Mouse (Mus musculus): Measurements from ENCODE around the gene Dnajc13. TPM values are rescaled to one million over a fixed set of nuclear protein-coding genes. Genes with fewer than 3 reads are reported as not detected.
A peak's percentile ranks its signal among the peaks of the same experiment; 100 is the strongest.

Gene Dnajc13
- total and polyA plus RNA-seq, 2 experiments from 2014 or later = 15.2 to 44.5 TPM

DNA sequence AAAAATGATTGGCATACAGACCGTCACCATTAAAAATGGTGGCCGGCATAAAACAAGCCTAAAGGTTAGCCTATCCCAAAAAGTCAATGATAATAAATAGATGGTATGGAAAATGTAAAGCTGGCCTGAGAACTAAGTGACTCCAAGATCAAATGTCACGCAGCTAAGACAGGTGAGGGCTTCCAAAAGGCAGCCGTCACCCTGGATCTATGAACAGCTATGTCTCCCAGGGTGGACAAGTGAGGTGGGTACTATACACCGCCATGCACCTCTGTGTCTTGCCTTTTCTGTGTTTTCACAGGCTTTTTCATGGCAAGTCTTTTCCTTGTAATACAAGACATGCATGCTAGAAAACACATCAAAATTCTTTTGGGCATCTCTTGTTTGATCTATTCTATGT is 73.1 kb downstream of the Dnajc13 start:
- DNase-seq (ENCODE audit: low spot score) (no peak), ATAC-seq (no peak)
- H3K4me1 ChIP-seq (ENCODE audit: insufficient read depth, low read length) = no peaks in the 10 kb centered on the region
- H3K27me3 ChIP-seq (ENCODE audit: insufficient read depth, low read length) = no peaks in the 10 kb centered on the region
- H3K27ac ChIP-seq = no peak overlapping the region
- H3K4me3 ChIP-seq (ENCODE audit: low read length) = no peak overlapping the region
- H3K4me2 ChIP-seq (ENCODE audit: low read depth, low read length) = no peak overlapping the region
- over 99% methylated on average over 5 of the region's 5 CpGs for WGBS
- H3K36me3 ChIP-seq (ENCODE audit: insufficient read depth, low read length) = peaks cover 42% of the 10 kb centered on the region
- H3K9me3 ChIP-seq (ENCODE audit: low read length) = no peaks in the 10 kb centered on the region
- H3K9ac ChIP-seq (replicated peaks; ENCODE audit: low read length) = no peak overlapping the region
- TF ChIP-seq CTCF (IDR thresholded peaks at IDR 0.05; ENCODE audit: low read depth) = no peak

DNA sequence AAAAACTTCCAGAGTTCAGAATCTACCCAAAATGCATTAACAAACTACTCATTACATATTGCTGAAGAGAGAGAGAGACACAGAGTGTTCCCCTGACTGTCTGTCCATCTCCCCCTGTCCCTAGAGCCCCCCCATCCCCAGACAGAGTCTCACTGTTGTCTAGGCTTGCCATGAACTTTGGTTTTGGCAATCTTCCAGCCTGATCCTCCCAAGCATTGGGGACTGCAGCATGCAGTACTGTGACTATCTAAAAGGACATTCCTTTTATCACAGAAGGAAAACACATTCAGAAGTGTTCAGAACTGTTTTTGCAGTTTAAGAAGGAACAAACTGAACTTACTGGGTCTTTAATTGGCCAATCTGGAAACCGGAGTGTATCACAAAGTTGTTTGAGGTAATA is 74.0 kb downstream of the Dnajc13 start:
- Histone ChIP-seq H3K27ac (no peak overlapping the region), H3K4me3 (ENCODE audit: low read length) (no peak overlapping the region), H3K36me3 (ENCODE audit: insufficient read depth, low read length) (peaks cover 35% of the 10 kb centered on the region), H3K4me1 (ENCODE audit: insufficient read depth, low read length) (no peaks in the 10 kb centered on the region), H3K4me2 (ENCODE audit: low read depth, low read length) (no peak overlapping the region), H3K27me3 (ENCODE audit: insufficient read depth, low read length) (no peaks in the 10 kb centered on the region), H3K9ac (replicated peaks; ENCODE audit: low read length) (no peak overlapping the region), H3K9me3 (ENCODE audit: low read length) (no peaks in the 10 kb centered on the region)
- TF ChIP-seq CTCF (IDR thresholded peaks at IDR 0.05; ENCODE audit: low read depth) = no peak
- ATAC-seq (no peak), DNase-seq (ENCODE audit: low spot score) (peak; percentile 27)
- WGBS = 86% methylated on average over 1 of the region's 1 CpGs

DNA sequence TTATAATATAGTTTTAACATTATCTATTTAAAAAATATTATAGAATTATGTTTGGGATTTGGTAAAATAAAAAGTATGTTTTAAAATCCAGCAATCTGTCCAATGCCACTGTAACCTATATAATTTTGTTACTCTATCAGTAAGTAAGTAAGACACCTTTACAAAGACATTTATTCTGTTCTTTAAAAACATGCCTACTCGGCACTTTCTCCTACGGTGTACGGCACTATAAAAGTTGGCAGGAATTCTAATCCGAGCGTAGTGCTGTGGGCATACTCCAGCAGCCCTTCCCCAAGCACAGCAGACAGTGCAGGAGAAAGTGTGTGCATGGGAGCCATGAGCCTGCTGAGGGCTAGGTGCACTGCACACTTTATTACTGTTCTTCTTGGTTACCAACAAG is 75.7 kb downstream of the Dnajc13 start:
- no peak overlapping the region for H3K4me2 ChIP-seq (ENCODE audit: low read depth, low read length)
- WGBS = 89% methylated on average over 5 of the region's 5 CpGs
- H3K27ac ChIP-seq = no peak overlapping the region
- no peaks in the 10 kb centered on the region for H3K27me3 ChIP-seq (ENCODE audit: insufficient read depth, low read length)
- no peak overlapping the region for H3K9ac ChIP-seq (replicated peaks; ENCODE audit: low read length)
- H3K9me3 ChIP-seq (ENCODE audit: low read length) = no peaks in the 10 kb centered on the region
- no peak overlapping the region for H3K4me3 ChIP-seq (ENCODE audit: low read length)
- H3K4me1 ChIP-seq (ENCODE audit: insufficient read depth, low read length) = no peaks in the 10 kb centered on the region
- no peak for ATAC-seq
- no peak for DNase-seq (ENCODE audit: low spot score)
- no peak for TF ChIP-seq CTCF (IDR thresholded peaks at IDR 0.05; ENCODE audit: low read depth)
- H3K36me3 ChIP-seq (ENCODE audit: insufficient read depth, low read length) = peaks cover 35% of the 10 kb centered on the region

DNA sequence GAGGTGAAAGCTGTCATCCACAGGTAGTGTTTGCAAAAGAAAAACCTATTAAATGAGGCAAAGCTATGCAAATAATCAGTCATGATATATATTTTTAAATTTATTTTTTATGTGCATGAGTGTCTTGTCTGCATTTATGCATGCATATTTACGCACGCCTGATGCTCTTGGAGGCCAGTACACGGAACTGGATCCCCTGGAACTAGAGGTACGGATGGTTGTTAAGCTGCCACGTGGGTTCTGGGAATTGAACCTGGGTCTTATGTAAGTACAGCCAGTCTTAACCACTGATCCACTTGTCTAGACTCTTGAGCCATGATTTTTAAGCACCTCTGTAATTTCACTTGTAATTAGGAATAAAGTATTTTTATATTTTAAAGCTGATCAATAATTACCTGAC is 79.5 kb downstream of the Dnajc13 start:
- Histone ChIP-seq H3K9me3 (ENCODE audit: low read length) (no peaks in the 10 kb centered on the region), H3K9ac (replicated peaks; ENCODE audit: low read length) (no peak overlapping the region), H3K4me2 (ENCODE audit: low read depth, low read length) (no peak overlapping the region), H3K27me3 (ENCODE audit: insufficient read depth, low read length) (no peaks in the 10 kb centered on the region), H3K4me3 (ENCODE audit: low read length) (no peak overlapping the region), H3K27ac (no peak overlapping the region), H3K36me3 (ENCODE audit: insufficient read depth, low read length) (peaks cover 47% of the 10 kb centered on the region), H3K4me1 (ENCODE audit: insufficient read depth, low read length) (no peaks in the 10 kb centered on the region)
- DNase-seq (ENCODE audit: low spot score) (no peak), ATAC-seq (no peak)
- TF ChIP-seq CTCF (IDR thresholded peaks at IDR 0.05; ENCODE audit: low read depth) = no peak
- 93% methylated on average over 5 of the region's 5 CpGs for WGBS

DNA sequence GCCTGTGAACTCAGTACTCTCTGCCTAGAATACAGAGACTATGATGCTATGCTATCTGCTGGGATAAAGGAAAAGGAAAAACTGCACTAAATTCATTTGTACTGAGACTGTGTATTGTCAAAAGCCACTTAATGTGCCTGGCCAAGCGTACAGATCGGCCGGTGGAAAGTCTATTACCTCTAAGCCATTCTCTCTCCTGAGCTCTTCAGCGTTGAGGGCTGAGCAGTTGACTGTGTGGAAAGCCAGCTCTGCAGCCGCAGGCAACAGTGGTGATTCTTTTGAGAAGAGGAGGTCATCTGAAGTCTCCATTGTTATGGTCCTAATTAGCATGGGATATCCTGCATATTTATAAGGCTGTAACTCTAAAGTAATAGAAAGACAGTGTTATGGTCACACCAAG is 80.4 kb downstream of the Dnajc13 start:
- ATAC-seq (no peak), DNase-seq (ENCODE audit: low spot score) (no peak)
- Histone ChIP-seq H3K4me1 (ENCODE audit: insufficient read depth, low read length) (no peaks in the 10 kb centered on the region), H3K4me3 (ENCODE audit: low read length) (no peak overlapping the region), H3K27me3 (ENCODE audit: insufficient read depth, low read length) (no peaks in the 10 kb centered on the region), H3K9ac (replicated peaks; ENCODE audit: low read length) (no peak overlapping the region), H3K4me2 (ENCODE audit: low read depth, low read length) (no peak overlapping the region), H3K36me3 (ENCODE audit: insufficient read depth, low read length) (peaks cover 51% of the 10 kb centered on the region), H3K27ac (no peak overlapping the region), H3K9me3 (ENCODE audit: low read length) (no peaks in the 10 kb centered on the region)
- 23% methylated on average over 5 of the region's 5 CpGs for WGBS
- TF ChIP-seq CTCF (IDR thresholded peaks at IDR 0.05; ENCODE audit: low read depth) = no peak

DNA sequence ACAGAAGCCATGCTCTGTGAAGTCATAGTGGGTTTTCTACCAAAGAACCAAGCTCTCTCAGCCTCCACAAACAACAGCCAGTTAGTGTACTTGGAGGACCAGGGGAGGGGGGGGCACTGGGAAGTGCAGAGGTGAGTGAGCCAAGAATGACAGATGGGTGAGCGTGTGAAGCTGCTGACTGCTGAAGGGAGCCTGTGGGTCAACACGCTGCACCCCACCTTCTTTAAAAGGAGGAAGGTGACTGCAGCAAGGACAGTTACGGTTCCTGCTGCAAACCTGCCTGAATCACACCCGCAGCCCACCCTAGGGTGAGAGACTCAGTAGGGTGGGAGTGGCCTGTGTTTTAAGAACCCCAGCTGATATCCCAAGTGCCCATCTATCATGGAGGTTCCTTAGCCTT is 81.1 kb downstream of the Dnajc13 start:
- H3K27me3 ChIP-seq (ENCODE audit: insufficient read depth, low read length) = no peaks in the 10 kb centered on the region
- no peak overlapping the region for H3K4me2 ChIP-seq (ENCODE audit: low read depth, low read length)
- peaks cover 55% of the 10 kb centered on the region for H3K36me3 ChIP-seq (ENCODE audit: insufficient read depth, low read length)
- no peaks in the 10 kb centered on the region for H3K4me1 ChIP-seq (ENCODE audit: insufficient read depth, low read length)
- H3K9ac ChIP-seq (replicated peaks; ENCODE audit: low read length) = no peak overlapping the region
- H3K27ac ChIP-seq = no peak overlapping the region
- H3K4me3 ChIP-seq (ENCODE audit: low read length) = no peak overlapping the region
- 78% methylated on average over 4 of the region's 4 CpGs for WGBS
- DNase-seq (ENCODE audit: low spot score) = no peak
- no peak for ATAC-seq
- H3K9me3 ChIP-seq (ENCODE audit: low read length) = no peaks in the 10 kb centered on the region
- TF ChIP-seq CTCF (IDR thresholded peaks at IDR 0.05; ENCODE audit: low read depth) = no peak

DNA sequence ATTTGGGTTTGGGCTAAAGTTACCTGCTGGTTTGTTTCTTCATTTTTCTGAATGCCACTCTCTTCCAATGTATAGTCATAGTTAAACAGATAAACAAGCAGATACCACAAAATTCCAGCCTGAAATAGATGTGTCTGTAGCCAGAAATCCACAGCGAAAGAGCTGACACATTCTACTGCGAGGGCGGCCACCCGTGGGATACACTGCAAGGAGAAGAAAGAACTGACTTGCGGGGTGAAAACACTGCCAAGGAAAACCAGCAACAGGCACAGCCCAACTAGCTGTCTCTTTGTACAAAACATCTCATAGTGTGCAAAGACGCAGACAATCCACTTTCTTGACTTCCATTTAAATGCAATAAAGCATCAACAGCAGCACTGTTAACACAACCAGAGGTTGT is 82.7 kb downstream of the Dnajc13 start:
- Histone ChIP-seq H3K4me1 (ENCODE audit: insufficient read depth, low read length) (no peaks in the 10 kb centered on the region), H3K4me2 (ENCODE audit: low read depth, low read length) (no peak overlapping the region), H3K9me3 (ENCODE audit: low read length) (no peaks in the 10 kb centered on the region), H3K9ac (replicated peaks; ENCODE audit: low read length) (no peak overlapping the region), H3K4me3 (ENCODE audit: low read length) (no peak overlapping the region), H3K27me3 (ENCODE audit: insufficient read depth, low read length) (no peaks in the 10 kb centered on the region), H3K27ac (no peak overlapping the region), H3K36me3 (ENCODE audit: insufficient read depth, low read length) (peaks cover 69% of the 10 kb centered on the region)
- TF ChIP-seq CTCF (IDR thresholded peaks at IDR 0.05; ENCODE audit: low read depth) = no peak
- WGBS = 97% methylated on average over 6 of the region's 6 CpGs
- no peak for DNase-seq (ENCODE audit: low spot score)
- no peak for ATAC-seq

Data from hindbrain, postnatal 0 days (tissue).